Comparison of ENCODE assay signal across 20 mouse cellular contexts in the genomic region with DNA sequence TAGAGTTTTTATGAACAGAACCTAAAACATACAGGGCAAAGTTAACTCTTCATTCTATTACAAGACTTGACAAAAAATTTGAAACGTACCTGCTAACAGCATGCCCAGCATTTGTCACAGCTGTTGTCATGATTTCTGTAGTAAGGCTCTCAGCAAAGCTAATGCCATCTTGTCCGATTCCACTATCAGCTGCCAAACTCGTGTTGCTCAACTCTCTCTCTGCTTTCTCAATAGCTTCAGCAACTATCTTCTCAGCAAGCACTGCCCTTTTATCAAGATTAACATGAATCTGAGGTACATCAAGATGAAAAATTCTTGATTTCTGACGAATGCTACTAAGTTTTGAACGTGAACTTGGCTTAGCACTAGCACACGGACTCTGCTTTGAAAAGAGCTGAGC.
"Had no signal": no experiment of that assay in that cellular context is flagged by ENCODE, and none has a peak within 500 bp of the region (broad histone marks: within the 10 kb centered on the region; RNA-seq: fewer than 3 reads in every experiment).

No protein-coding gene starts in this region.

- H3K27ac ChIP-seq: kidney, embryonic 15.5 days; left cerebral cortex, adult 2 months; liver, embryonic 13.5 days; midbrain, embryonic 10.5 days; neural tube, embryonic 13.5 days; stomach, embryonic 15.5 days had no signal

- DNase-seq: kidney, adult 11 months; kidney, adult 8-10 months; kidney, postnatal 10 days; kidney, postnatal 36 days; layer of hippocampus, postnatal 36 days; liver, embryonic 13.5 days; lung, adult 2 months; lung, postnatal 36 days; midbrain, embryonic 14.5 days; retina, postnatal 1 day; right cerebral cortex, postnatal 25 days; spleen, adult 18-20 months; thymus, postnatal 25 days had no signal

- H3K4me2 ChIP-seq: kidney, embryonic 15.5 days; liver, embryonic 13.5 days; neural tube, embryonic 13.5 days; stomach, embryonic 15.5 days had no signal

- H3K4me1 ChIP-seq: kidney, embryonic 15.5 days; liver, embryonic 13.5 days; megakaryocyte, embryonic 14.5 days; midbrain, embryonic 10.5 days; neural tube, embryonic 13.5 days; stomach, embryonic 15.5 days had no signal

- H3K9ac ChIP-seq: kidney, embryonic 15.5 days; liver, embryonic 13.5 days; neural tube, embryonic 13.5 days; stomach, embryonic 15.5 days had no signal

- H3K4me3 ChIP-seq: kidney, embryonic 15.5 days; left cerebral cortex, adult 2 months; liver, embryonic 13.5 days; megakaryocyte, embryonic 14.5 days; midbrain, embryonic 10.5 days; myocyte; neural tube, embryonic 13.5 days; stomach, embryonic 15.5 days had no signal

- H3K27me3 ChIP-seq: kidney, embryonic 15.5 days; liver, embryonic 13.5 days; megakaryocyte, embryonic 14.5 days; neural tube, embryonic 13.5 days; stomach, embryonic 15.5 days had no signal

- H3K9me3 ChIP-seq: kidney, embryonic 15.5 days; liver, embryonic 13.5 days; megakaryocyte, embryonic 14.5 days; midbrain, embryonic 10.5 days; neural tube, embryonic 13.5 days; stomach, embryonic 15.5 days had no signal
